Mouse (Mus musculus) cerebellum, adult 11-12 months (tissue): Measurements from ENCODE around the gene Ubqln4.
"Not testable (repeated sequence)": the region's sequence is repeated elsewhere in the genome, so short reads cannot be mapped to it uniquely, and the experiment has no call there.

Experiments used
- DNase-seq: peaks from one replicate; pipeline ENCODE4 v3.0.0; 2022

Gene Ubqln4

GRCm38 (mm10) chr3:88568615-88569014 is 15.1 kb downstream of the Ubqln4 start:
- DNase-seq, result no peak

GRCm38 (mm10) chr3:88569093-88569492 is 15.5 kb downstream of the Ubqln4 start:
- no peak for DNase-seq

- DNase-seq, result no peak
Observed at GRCm38 (mm10) chr3:88569694-88570093, 16.1 kb downstream of the Ubqln4 start.

GRCm38 (mm10) chr3:88570341-88570740 is 16.8 kb downstream of the Ubqln4 start:
- DNase-seq, result no peak

- DNase-seq, result no peak
Observed at GRCm38 (mm10) chr3:88571856-88572255, 18.3 kb downstream of the Ubqln4 start.

GRCm38 (mm10) chr3:88572835-88573234 is 19.3 kb downstream of the Ubqln4 start:
- no peak for DNase-seq

- DNase-seq, result no peak
Observed at GRCm38 (mm10) chr3:88573810-88574209, 20.3 kb downstream of the Ubqln4 start.

- DNase-seq, result no peak
Observed at GRCm38 (mm10) chr3:88575540-88575939, 22.0 kb downstream of the Ubqln4 start, which contains the start of gene Ssr2. Gene Ssr2 (plus strand): TSS chr3:88575876.

- DNase-seq, result not testable (repeated sequence)
Observed at GRCm38 (mm10) chr3:88577846-88578245, 24.3 kb downstream of the Ubqln4 start.

- no peak for DNase-seq
Observed at GRCm38 (mm10) chr3:88578498-88579424, 25.2 kb downstream of the Ubqln4 start.

- peak; percentile 80 for DNase-seq
Observed at GRCm38 (mm10) chr3:88579454-88580117, 26.0 kb downstream of the Ubqln4 start.

GRCm38 (mm10) chr3:88585769-88586168 is 32.2 kb downstream of the Ubqln4 start:
- no peak for DNase-seq

GRCm38 (mm10) chr3:88586640-88587039 is 33.1 kb downstream of the Ubqln4 start:
- no peak for DNase-seq

GRCm38 (mm10) chr3:88590246-88590645 is 36.7 kb downstream of the Ubqln4 start:
- DNase-seq, result no peak

GRCm38 (mm10) chr3:88591044-88591443 is 37.5 kb downstream of the Ubqln4 start:
- DNase-seq, result no peak

- no peak for DNase-seq
Observed at GRCm38 (mm10) chr3:88591950-88592731, 38.6 kb downstream of the Ubqln4 start.

GRCm38 (mm10) chr3:88592942-88593576 is 39.5 kb downstream of the Ubqln4 start:
- no peak for DNase-seq

GRCm38 (mm10) chr3:88593893-88594580 is 40.5 kb downstream of the Ubqln4 start:
- DNase-seq, result no peak

- not testable (repeated sequence) for DNase-seq
Observed at GRCm38 (mm10) chr3:88596547-88596946, 43.0 kb downstream of the Ubqln4 start.

- no peak for DNase-seq
Observed at GRCm38 (mm10) chr3:88602466-88602865, 48.9 kb downstream of the Ubqln4 start.

GRCm38 (mm10) chr3:88603714-88604161 is 50.2 kb downstream of the Ubqln4 start:
- no peak for DNase-seq

- DNase-seq, result no peak
Observed at GRCm38 (mm10) chr3:88604863-88605262, 51.3 kb downstream of the Ubqln4 start.
